Mouse (Mus musculus): ENCODE data around the gene Mylip.

The Mylip gene

DNA sequence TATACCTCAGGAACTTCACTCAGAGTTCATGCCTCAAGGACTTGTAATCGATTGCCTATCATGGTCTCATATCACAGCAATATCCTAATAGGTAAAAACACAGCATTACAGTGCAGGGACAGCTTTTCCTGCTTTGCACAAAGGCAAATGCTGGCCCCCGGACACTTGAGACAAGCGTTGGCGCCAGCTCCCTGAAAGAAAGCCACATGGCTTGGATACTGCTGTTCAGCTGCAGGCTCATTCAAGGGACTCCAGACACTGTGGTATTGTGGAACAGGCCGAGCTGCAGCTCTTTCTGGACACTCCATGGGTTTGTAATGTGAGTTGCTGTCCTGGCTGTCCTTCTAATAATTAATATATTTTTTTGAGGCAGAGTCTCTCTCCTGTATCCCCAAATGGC is 34.4 kb downstream of the Mylip start:
- DNase-seq (ENCODE audit: extremely low spot score, low read depth, low spot score), result no peak

DNA sequence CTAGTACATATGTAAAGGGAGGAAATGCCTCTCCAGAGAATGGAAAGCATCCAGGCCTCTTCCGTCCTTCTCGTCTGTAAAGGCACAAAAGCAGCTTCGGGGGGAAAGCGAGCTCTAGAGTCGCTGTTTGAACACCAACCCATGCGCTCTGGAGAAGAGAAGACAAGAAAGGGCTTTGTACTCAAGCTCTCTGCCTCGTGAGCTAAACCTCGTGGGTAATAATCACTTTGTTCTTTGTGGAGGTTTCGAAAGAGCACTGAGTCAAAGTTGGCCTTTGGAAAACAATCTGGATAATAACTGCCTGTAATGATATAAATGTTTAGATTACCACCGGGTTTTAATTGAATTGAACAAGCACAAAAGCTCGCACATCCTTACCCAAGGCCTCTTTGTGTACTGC is 39.7 kb downstream of the Mylip start:
- no peak for DNase-seq (ENCODE audit: extremely low spot score, low read depth, low spot score)

GRCm38 (mm10) chr13:45437134-45437533 is 47.6 kb downstream of the Mylip start:
- DNase-seq (ENCODE audit: extremely low spot score, low read depth, low spot score), result no peak

DNA sequence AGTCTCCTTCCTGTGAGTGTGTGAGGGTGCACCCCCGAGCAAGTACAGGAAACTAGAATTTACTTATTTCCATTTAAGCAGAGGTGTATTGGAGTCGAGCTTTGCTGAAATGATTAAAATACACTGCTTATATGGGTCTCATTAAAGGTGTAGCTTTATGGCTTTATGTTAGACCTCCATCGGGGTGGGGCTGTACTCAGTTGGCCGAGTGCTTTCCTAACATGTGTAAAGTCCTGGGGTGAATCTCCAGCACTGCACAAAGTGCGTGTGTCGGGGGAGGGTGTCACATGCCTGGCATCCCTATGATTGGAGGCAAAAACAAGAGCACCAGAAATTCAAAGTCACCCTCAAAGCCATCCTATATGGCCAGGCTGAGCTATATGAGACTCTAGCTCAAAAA is 49.3 kb downstream of the Mylip start:
- DNase-seq (ENCODE audit: extremely low spot score, low read depth, low spot score), result no peak

DNA sequence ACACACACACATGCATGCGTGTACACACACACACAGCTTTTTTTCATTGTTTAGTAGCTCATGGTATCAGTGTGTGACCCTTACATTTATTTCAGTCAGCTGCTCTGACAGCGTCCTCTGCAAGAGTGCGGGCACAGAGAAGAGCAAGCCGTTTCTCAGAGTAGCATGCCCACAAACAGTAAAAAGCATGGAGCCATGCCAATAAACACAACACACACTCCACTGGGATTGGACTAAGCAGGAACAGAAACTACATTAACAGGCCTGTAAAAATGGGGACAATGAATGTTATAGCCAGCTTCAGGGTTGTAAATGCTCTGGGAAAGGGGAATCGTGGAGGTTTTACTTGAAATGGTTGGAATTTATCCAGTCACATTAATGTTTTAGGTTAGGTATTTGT is 50.7 kb downstream of the Mylip start:
- no peak for DNase-seq (ENCODE audit: extremely low spot score, low read depth, low spot score)

- DNase-seq (ENCODE audit: extremely low spot score, low read depth, low spot score), result no peak
Observed at GRCm38 (mm10) chr13:45442451-45442850, 52.9 kb downstream of the Mylip start.

DNA sequence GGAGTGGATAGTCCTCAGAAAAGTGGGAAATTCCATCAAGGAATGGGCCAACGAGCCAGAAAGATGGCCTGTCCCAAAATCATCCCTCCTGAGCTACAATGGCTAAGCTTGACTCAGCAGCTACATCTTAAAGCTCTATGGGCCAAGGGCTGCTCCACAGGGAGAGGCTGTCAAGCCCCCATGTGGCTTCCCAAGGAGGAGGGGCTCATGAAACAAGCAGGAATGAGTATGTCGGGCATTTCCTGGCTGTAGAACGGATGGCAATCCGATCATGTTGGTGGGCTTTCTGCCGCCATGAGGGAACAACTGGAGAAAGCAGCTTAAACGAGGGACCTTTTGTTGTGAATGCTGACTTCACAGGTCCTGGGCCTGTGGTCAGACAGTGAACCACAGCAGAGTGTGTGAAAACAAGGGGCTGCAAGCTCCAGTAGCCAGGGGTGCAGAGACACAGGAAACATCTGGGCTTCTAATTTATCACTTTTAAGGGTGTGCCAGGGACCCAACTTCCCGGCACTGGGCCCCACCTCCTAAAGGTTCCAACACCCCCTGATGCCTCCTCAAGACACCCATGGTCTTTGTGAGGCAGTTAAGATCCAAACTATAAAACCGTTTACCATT is 53.5 kb downstream of the Mylip start:
- DNase-seq (ENCODE audit: extremely low spot score, low read depth, low spot score), result no peak

DNA sequence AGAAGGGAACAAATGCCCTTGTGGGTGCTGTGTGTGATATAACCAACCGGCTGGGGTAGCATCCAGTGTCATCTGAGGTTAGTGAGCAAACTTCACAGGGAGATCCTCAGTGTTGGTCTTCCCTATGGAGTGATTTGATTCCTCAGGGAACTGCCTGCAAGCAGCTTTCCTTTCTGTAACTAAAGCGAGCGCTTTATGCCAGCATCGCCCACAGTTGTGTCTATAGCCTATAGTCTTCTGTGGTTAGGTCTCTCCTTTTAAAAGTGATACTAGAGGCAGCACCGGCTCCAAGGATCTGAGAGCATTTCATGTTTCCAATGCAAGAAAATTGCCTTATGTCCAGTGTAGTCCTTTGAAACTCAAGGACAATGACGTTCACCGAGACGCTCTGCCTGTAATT is 54.7 kb downstream of the Mylip start:
- DNase-seq (ENCODE audit: extremely low spot score, low read depth, low spot score), result no peak

- no peak for DNase-seq (ENCODE audit: extremely low spot score, low read depth, low spot score)
Observed at GRCm38 (mm10) chr13:45444652-45445051, 55.1 kb downstream of the Mylip start.

DNA sequence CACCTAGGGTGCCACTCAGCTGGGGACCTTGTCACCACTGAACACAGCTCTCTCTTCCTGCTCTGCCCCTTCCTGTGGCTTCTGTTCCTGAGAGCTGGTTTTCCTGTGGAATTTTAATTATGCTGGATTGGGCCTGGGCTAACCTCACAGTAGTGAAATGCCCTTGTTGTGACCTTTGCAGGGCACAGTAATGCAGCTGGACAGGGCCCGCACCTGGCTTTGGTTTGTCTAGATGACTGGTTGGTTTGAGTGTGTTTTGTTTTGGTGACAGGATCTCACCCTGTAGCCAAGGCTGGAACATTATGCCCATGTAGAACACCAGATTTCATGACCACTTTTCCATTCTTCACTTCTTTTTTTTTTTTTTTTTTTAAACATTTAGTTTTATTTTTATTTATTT is 57.1 kb downstream of the Mylip start:
- DNase-seq (ENCODE audit: extremely low spot score, low read depth, low spot score), result no peak

DNA sequence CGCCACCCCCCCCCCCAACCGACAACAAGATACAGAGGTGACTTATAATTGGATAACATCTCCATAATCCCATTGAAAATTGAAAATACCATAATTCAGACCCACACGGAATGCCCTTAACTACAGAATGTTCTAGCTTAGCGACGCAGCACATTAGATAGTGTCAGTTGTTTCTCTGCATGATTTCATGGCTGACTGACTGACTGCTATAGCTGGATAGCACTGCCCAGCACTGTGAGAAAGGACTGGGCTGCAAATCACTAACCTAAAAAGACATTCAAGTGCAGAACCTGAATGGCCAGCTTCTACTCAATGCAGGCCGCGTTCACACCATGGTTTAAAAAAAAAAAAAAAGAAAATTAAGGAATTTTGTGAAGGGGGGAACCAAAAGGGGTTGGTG is 62.9 kb downstream of the Mylip start:
- DNase-seq (ENCODE audit: extremely low spot score, low read depth, low spot score), result no peak

DNA sequence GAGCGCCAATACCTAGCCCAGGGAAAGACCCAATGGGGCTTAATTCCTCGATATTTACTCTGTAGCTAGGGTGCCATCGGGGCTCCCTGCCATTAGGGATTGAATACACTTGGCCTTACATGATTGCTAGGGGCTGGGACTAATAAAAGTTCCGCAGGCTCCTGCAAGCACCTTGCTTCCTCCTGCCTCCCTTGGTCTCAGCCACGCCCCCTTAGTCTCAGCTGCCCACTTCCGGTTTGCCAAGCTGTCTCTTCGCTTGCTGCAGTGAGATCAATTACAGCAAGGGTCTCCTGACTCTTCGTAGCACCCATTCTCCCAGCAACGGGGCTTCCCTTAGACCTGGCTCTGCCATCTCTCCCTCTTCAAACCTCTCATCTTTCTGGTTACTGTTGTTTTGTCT is 63.5 kb downstream of the Mylip start:
- no peak for DNase-seq (ENCODE audit: extremely low spot score, low read depth, low spot score)

DNA sequence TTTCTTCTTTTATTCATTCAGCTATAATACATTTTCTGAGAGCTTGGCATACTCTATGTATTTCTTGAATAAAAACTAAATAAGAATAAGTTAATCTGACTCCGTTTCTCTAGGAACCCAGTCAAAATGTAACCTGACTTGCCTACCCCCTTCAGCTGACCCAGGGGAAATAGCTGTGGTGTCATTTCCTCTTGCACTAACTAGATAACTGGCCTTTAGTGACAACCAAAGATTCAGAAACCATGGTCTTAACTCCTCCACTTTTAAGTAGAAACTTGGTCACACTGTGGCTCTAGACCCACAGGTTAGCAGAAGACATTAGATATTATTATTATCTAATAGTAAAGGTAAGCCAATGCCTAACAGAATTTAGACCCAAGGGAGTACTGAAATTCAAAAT is 64.5 kb downstream of the Mylip start:
- DNase-seq (ENCODE audit: extremely low spot score, low read depth, low spot score), result no peak

GRCm38 (mm10) chr13:45454641-45455040 is 65.1 kb downstream of the Mylip start:
- DNase-seq (ENCODE audit: extremely low spot score, low read depth, low spot score), result no peak

DNA sequence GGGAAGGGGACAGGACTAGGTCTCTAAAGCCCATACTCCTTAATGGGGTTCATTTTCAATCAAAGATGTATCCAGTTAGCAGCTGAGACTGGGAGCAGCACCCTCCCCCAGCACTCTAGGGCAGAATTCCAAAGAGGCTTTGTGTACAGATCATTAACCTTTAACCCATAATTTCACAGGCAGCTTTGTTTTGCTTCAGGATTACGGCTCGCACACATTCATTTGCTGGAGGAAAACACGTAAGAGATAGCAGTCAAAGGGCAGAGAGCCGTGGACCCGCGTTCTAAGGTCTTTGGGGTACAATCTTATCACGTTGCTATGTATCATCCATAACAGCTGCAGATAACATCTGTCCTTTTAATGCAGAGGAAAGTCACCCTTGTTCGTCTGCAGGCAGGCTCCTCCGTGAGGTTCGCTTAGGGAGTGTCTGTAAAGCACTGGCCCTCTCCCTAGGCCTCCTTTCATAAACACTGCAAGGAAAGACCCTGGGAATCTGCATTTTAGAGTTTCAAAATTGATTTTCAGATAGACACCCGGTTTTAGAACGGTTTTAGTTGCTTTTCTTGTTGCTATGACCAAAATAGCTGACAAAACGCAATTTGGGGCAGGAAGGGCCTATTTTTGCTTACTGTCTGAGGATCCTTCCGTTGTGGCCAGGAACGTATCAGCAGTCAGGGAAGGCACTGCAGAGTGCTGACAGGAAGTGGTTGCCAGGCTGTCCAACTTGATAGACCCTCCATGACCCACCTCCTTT is 65.7 kb downstream of the Mylip start:
- DNase-seq (ENCODE audit: extremely low spot score, low read depth, low spot score), result no peak

DNA sequence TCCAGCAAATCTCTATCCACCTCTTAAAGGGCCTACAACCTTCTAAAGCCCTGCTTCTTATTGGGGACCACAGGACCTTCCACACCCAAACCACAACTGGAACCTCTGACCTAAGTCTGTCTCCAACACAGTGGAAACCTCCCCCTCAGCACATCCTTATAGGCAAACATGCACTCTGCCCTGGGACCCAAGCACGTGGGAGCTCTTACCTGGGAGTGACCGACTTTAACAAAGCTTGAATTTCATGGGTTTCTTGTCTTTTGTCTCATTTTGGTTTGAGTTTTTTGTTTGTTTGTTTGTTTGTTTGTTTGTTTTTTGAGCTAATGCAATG is 66.3 kb downstream of the Mylip start:
- no peak for DNase-seq (ENCODE audit: extremely low spot score, low read depth, low spot score)

DNA sequence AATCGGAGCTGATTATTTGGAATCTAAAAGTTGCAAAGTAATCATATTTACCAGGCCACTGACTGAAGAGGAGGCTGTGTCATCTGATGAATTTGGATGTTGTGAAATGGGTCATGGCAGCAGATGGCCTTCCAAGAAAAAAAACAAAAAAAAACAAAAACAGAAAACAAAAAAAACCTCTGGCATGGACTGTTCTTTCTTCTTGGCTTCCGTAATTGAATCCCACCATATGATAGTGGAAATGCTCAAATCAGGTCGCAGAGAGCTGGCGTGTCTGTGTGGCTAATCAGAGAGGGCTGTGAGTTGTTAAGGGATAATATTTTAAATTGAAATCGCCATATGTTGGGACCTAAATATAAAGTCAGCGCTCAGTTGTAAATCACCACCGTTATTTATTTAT is 67.9 kb downstream of the Mylip start:
- DNase-seq (ENCODE audit: extremely low spot score, low read depth, low spot score), result no peak

- no peak for DNase-seq (ENCODE audit: extremely low spot score, low read depth, low spot score)
Observed at GRCm38 (mm10) chr13:45460177-45460576, 70.6 kb downstream of the Mylip start.

GRCm38 (mm10) chr13:45461370-45461958 is 71.9 kb downstream of the Mylip start:
- no peak for DNase-seq (ENCODE audit: extremely low spot score, low read depth, low spot score)

All from hindlimb bud, embryonic 11.5 days (tissue).